Mouse (Mus musculus): ENCODE results near the gene Dok4. TPM values are rescaled to one million over a fixed set of nuclear protein-coding genes. Genes with fewer than 3 reads are reported as not detected.

The Dok4 gene
- total and polyA plus RNA-seq, 3 experiments, result 0.51 to 3.7 (median 0.93) TPM

DNA sequence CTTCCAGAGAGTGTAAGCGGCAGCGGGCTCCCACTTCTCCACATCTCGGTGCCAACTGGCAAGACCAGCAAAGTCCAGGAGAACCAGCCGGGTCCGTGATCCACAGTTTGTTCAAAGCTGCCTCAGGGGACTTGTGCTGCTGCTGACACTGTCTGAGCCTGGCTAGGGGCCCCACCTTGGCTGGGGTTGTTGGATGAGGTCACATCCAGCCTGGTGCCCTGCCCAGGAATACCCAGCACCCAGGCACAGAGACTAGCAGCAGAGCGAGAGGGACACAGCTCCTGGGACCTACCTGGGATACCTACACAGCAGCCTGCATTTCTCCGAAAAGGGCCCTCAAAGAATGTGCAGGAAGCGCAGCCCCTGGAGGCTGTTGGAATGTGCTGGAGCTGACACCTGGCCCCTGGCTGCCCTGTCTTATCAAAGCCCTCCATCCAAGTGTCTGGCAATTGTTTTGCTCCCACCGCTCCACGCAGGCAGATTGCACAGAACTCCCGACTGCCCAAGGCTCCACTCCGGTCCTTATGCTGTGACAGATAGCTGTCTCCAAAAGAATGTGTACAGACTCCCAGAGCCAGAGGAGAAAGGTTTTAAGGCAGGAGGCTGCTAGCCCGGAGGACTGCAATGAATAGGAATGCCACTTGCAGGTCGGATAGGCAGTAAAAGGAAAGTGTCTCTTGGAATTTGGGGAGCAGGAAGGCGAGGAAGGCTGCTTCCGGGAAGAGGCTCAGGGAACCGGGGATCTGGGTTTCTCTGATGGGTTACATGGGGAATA lies 847 bp downstream of the Dok4 start:
- DNase-seq (ENCODE audit: low spot score), result no peak
- Histone ChIP-seq H3K27me3 (ENCODE audit: insufficient read depth, low read length) (peaks cover 59% of the 10 kb centered on the region), H3K4me1 (ENCODE audit: insufficient read depth, low read depth, low read length) (peaks cover 58% of the 10 kb centered on the region)

DNA sequence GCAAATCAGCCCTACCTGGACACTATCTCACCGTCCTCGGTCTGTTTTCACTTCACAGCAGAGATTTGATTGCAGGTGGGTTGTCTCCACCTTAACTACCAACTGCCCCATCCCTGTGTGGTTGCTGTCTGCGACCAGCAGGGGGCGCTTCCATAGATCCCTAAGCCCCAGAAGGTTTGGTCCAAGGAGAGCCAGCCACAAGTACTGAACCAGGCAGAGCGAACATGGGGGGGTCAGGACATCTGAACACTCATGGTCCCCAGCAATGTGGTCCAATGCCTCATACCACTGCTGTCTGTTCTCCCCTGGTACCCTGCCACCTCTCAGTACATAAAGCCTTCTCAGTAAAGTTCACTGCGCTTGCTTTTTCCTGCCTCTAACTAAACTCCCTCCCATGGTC lies 1.8 kb downstream of the Dok4 start:
- TF ChIP-seq GATA2 (IDR thresholded peaks at IDR 0.05; ENCODE audit: borderline replicate concordance, low read depth, low read length) (no peak), CTCF (IDR thresholded peaks at IDR 0.05; ENCODE audit: low read depth, low read length) (peak; percentile 86)
- DNase-seq (ENCODE audit: low spot score), result peak; percentile 60
- Histone ChIP-seq H3K9me3 (replicated peaks) (no peaks in the 10 kb centered on the region), H3K36me3 (replicated peaks) (no peaks in the 10 kb centered on the region), H3K27me3 (ENCODE audit: insufficient read depth, low read length) (peaks cover 61% of the 10 kb centered on the region), H3K4me1 (ENCODE audit: insufficient read depth, low read depth, low read length) (peaks cover 66% of the 10 kb centered on the region), H3K4me3 (ENCODE audit: low read depth, low read length) (no peak overlapping the region)
- peak; percentile 36; the same call in 1 of the 2 replicates for ATAC-seq (ENCODE audit: extremely low read depth, insufficient number of reproducible peaks, low FRiP score, poor library complexity, severe bottlenecking)

More for the DNA sequence above, 847 bp downstream of the Dok4 start:
- TF ChIP-seq GATA2 (IDR thresholded peaks at IDR 0.05; ENCODE audit: borderline replicate concordance, low read depth, low read length), result no peak
- no peak for TF ChIP-seq TAL1 (conservative IDR thresholded peaks at IDR 0.05; ENCODE audit: low read depth, low read length)
- TF ChIP-seq POLR2AphosphoS5 (IDR thresholded peaks at IDR 0.05; ENCODE audit: insufficient replicate concordance, low read depth, low read length), result no peak
- TF ChIP-seq GATA1 (IDR thresholded peaks at IDR 0.05; ENCODE audit: borderline replicate concordance, low read length), result no peak
- no peak for TF ChIP-seq CTCF (IDR thresholded peaks at IDR 0.05; ENCODE audit: low read depth, low read length)
- Histone ChIP-seq H3K36me3 (replicated peaks) (no peaks in the 10 kb centered on the region), H3K4me3 (ENCODE audit: low read depth, low read length) (peak overlapping the region; percentile 70), H3K9me3 (replicated peaks) (no peaks in the 10 kb centered on the region)
- ATAC-seq (ENCODE audit: extremely low read depth, insufficient number of reproducible peaks, low FRiP score, poor library complexity, severe bottlenecking), result no peak

DNA sequence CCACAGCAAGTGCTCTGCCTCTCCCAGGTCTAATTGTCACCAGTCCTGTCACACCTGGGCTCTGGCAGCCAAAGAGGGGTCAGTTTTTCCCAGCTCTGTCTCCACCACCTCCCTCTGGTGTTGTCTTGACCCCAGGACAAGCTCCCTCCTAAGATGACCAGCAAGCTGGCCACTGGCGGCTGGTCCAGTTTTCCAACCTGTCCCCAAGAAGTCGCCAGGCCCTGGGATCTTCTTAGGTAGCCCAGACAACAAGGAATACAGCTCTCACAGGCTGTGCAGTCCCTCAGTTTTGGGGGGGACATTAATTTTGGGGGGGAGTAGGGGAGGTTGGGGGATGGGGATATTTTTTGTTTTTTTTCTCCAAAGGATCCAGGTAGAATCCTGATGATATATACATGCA lies 3.6 kb downstream of the Dok4 start:
- peaks cover 74% of the 10 kb centered on the region for H3K4me1 ChIP-seq (ENCODE audit: insufficient read depth, low read depth, low read length)
- peaks cover 66% of the 10 kb centered on the region for H3K27me3 ChIP-seq (ENCODE audit: insufficient read depth, low read length)
- TF ChIP-seq POLR2AphosphoS5 (IDR thresholded peaks at IDR 0.05; ENCODE audit: insufficient replicate concordance, low read depth, low read length) (no peak), GATA1 (IDR thresholded peaks at IDR 0.05; ENCODE audit: borderline replicate concordance, low read length) (no peak), TAL1 (conservative IDR thresholded peaks at IDR 0.05; ENCODE audit: low read depth, low read length) (no peak), GATA2 (IDR thresholded peaks at IDR 0.05; ENCODE audit: borderline replicate concordance, low read depth, low read length) (no peak), CTCF (IDR thresholded peaks at IDR 0.05; ENCODE audit: low read depth, low read length) (no peak)
- ATAC-seq (ENCODE audit: extremely low read depth, insufficient number of reproducible peaks, low FRiP score, poor library complexity, severe bottlenecking) (no peak), DNase-seq (ENCODE audit: low spot score) (no peak)
- peaks cover 3% of the 10 kb centered on the region for H3K36me3 ChIP-seq (replicated peaks)
- no peaks in the 10 kb centered on the region for H3K9me3 ChIP-seq (replicated peaks)
- no peak overlapping the region for H3K4me3 ChIP-seq (ENCODE audit: low read depth, low read length)

DNA sequence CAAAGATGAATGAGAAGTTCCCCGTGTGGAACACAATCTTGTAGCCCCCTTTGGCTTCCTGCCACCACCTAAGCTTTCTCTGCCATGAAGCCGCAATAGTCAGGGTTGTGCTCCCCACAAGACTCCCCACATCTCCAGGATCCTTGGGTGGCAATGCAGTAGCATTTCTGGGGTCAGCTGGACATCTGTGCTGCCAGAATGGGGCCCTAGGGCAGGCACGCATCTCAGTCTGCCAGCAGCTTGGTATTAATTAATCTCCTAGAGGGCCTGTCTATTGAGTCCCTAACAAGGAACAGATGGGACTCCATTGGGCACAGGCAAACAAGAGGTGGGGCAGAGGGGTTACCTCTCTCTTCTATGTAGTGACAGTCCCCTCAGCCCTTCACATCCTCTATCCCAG lies 4.0 kb downstream of the Dok4 start:
- peaks cover 66% of the 10 kb centered on the region for H3K27me3 ChIP-seq (ENCODE audit: insufficient read depth, low read length)
- no peak for ATAC-seq (ENCODE audit: extremely low read depth, insufficient number of reproducible peaks, low FRiP score, poor library complexity, severe bottlenecking)
- H3K36me3 ChIP-seq (replicated peaks), result peaks cover 7% of the 10 kb centered on the region
- DNase-seq (ENCODE audit: low spot score), result no peak
- H3K9me3 ChIP-seq (replicated peaks), result no peaks in the 10 kb centered on the region
- H3K4me3 ChIP-seq (ENCODE audit: low read depth, low read length), result no peak overlapping the region
- TF ChIP-seq POLR2AphosphoS5 (IDR thresholded peaks at IDR 0.05; ENCODE audit: insufficient replicate concordance, low read depth, low read length) (no peak), GATA1 (IDR thresholded peaks at IDR 0.05; ENCODE audit: borderline replicate concordance, low read length) (no peak), TAL1 (conservative IDR thresholded peaks at IDR 0.05; ENCODE audit: low read depth, low read length) (no peak), CTCF (IDR thresholded peaks at IDR 0.05; ENCODE audit: low read depth, low read length) (no peak), GATA2 (IDR thresholded peaks at IDR 0.05; ENCODE audit: borderline replicate concordance, low read depth, low read length) (no peak)
- H3K4me1 ChIP-seq (ENCODE audit: insufficient read depth, low read depth, low read length), result peaks cover 74% of the 10 kb centered on the region

DNA sequence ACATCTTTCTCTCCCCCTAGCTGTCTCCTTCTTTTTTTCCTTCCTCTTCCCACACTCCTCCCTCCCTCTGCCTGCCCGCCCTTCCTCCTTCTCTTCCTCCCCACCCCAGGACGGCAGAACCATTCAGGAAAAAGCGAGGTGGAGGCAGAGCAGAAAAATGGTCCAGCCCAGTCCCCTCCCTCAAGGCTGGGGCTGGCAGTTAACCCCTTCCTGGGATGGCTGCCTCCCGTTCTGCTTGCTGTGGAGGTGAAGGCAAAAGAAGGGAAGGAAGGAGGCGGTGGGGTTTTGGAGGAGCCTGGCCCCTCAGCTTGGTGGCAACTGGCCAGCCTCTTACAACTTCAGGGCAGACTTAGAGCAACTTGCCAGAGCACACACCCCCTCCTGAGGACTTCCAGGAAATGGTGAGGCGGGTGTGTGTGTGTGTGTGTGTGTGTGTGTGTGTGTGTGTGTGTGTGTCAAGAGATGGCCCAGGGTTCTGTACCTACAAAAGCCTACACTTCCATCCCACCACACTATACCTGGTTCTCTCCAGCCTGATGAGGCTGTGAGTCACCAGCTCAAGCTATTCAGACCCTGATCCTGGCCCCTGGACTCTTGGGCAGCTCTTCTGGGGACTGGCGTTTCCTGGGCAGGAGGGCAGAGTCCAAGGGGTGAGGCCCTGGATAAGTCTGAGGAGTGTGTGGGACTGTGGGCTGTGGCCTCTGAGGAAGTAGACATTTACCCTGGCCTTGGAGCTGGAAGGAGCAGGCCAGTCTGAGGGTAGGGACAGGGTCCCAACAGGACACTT lies 4.8 kb downstream of the Dok4 start:
- Histone ChIP-seq H3K9me3 (replicated peaks) (no peaks in the 10 kb centered on the region), H3K36me3 (replicated peaks) (peaks cover 16% of the 10 kb centered on the region), H3K4me1 (ENCODE audit: insufficient read depth, low read depth, low read length) (peaks cover 76% of the 10 kb centered on the region), H3K27me3 (ENCODE audit: insufficient read depth, low read length) (peaks cover 66% of the 10 kb centered on the region), H3K4me3 (ENCODE audit: low read depth, low read length) (peak overlapping the region; percentile 59; the same call in 1 of the 2 replicates)
- TF ChIP-seq GATA2 (IDR thresholded peaks at IDR 0.05; ENCODE audit: borderline replicate concordance, low read depth, low read length) (no peak), POLR2AphosphoS5 (IDR thresholded peaks at IDR 0.05; ENCODE audit: insufficient replicate concordance, low read depth, low read length) (no peak), TAL1 (conservative IDR thresholded peaks at IDR 0.05; ENCODE audit: low read depth, low read length) (no peak), CTCF (IDR thresholded peaks at IDR 0.05; ENCODE audit: low read depth, low read length) (no peak), GATA1 (IDR thresholded peaks at IDR 0.05; ENCODE audit: borderline replicate concordance, low read length) (no peak)
- ATAC-seq (ENCODE audit: extremely low read depth, insufficient number of reproducible peaks, low FRiP score, poor library complexity, severe bottlenecking) (0 out of 2 replicates have a peak, but pooled peaks have one; percentile 41), DNase-seq (ENCODE audit: low spot score) (no peak)

DNA sequence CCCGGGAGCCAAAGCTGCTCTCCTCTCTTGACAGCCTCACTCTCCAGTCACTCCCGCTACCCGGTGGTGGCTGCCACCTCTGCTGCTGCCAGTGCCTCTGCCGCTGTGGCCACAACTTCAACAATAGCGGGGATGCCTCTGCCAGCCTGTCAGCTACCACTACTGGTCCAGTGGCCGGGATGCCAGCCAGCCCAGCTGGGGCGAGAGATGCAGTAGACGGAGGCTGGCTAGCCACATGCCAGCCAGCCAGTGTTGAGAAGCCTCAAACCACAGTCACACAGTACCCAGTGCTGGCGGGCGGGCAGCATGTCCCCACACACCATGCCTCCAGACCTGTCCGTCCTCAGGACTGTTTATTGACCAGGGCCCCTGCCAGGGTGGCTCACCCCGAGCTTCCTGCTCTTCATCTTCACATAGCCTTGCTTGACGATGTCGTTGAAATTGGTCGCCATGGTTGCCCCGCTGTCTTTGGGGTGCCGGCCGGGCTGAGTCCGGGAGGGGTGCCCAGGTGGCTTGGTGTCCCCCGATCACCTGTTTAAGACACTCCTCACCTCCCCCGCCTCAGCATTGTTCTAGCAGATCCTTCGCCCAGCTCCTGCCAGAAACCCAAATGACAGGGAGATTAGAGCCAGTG lies 5.5 kb downstream of the Dok4 start:
- ATAC-seq (ENCODE audit: extremely low read depth, insufficient number of reproducible peaks, low FRiP score, poor library complexity, severe bottlenecking) (no peak), DNase-seq (ENCODE audit: low spot score) (no peak)
- TF ChIP-seq POLR2AphosphoS5 (IDR thresholded peaks at IDR 0.05; ENCODE audit: insufficient replicate concordance, low read depth, low read length), result no peak
- no peak for TF ChIP-seq TAL1 (conservative IDR thresholded peaks at IDR 0.05; ENCODE audit: low read depth, low read length)
- TF ChIP-seq GATA2 (IDR thresholded peaks at IDR 0.05; ENCODE audit: borderline replicate concordance, low read depth, low read length), result no peak
- TF ChIP-seq GATA1 (IDR thresholded peaks at IDR 0.05; ENCODE audit: borderline replicate concordance, low read length), result no peak
- no peak for TF ChIP-seq CTCF (IDR thresholded peaks at IDR 0.05; ENCODE audit: low read depth, low read length)
- H3K36me3 ChIP-seq (replicated peaks), result peaks cover 23% of the 10 kb centered on the region
- peaks cover 64% of the 10 kb centered on the region for H3K27me3 ChIP-seq (ENCODE audit: insufficient read depth, low read length)
- H3K4me1 ChIP-seq (ENCODE audit: insufficient read depth, low read depth, low read length), result peaks cover 76% of the 10 kb centered on the region
- H3K4me3 ChIP-seq (ENCODE audit: low read depth, low read length), result peak overlapping the region; percentile 59
- H3K9me3 ChIP-seq (replicated peaks), result no peaks in the 10 kb centered on the region
